Mouse (Mus musculus): ENCODE measurements around the gene Afap1.
A peak's percentile ranks its signal among the peaks of the same experiment; 100 is the strongest.

Gene Afap1

GRCm38 (mm10) chr5:36040398-36041235, 147.5 kb downstream of the Afap1 start:
- DNase-seq (ENCODE audit: low spot score): peak; percentile 66

- DNase-seq (ENCODE audit: low spot score): no peak
Observed at GRCm38 (mm10) chr5:36041236-36041562, 148.1 kb downstream of the Afap1 start.

GRCm38 (mm10) chr5:36041756-36042155, 148.6 kb downstream of the Afap1 start:
- peak; percentile 85 for DNase-seq (ENCODE audit: low spot score)

- DNase-seq (ENCODE audit: low spot score): no peak
Observed at GRCm38 (mm10) chr5:36043154-36043553, 150.0 kb downstream of the Afap1 start.

Data from MN1 (cell line).